Mouse (Mus musculus) G1E-ER4 (cell line): ENCODE measurements around the gene Ajm1. TPM values are rescaled to one million over a fixed set of nuclear protein-coding genes. Genes with fewer than 3 reads are reported as not detected.

ENCODE experiments used
- GATA1 ChIP-seq: IDR thresholded peaks from one replicate; pipeline ENCODE4 v1.8.0; 2012; ENCODE audit warnings: low read length, inconsistent platforms
- polyA plus RNA-seq: library from polyadenylated mRNA; stranded (reverse); fragments of >175 nt; gene quantifications from 2 replicates; pipeline ENCODE4 v1.2.3, GENCODE M21; 2012

The Ajm1 gene
- polyA plus RNA-seq, 1 experiment: 0.13 TPM

DNA sequence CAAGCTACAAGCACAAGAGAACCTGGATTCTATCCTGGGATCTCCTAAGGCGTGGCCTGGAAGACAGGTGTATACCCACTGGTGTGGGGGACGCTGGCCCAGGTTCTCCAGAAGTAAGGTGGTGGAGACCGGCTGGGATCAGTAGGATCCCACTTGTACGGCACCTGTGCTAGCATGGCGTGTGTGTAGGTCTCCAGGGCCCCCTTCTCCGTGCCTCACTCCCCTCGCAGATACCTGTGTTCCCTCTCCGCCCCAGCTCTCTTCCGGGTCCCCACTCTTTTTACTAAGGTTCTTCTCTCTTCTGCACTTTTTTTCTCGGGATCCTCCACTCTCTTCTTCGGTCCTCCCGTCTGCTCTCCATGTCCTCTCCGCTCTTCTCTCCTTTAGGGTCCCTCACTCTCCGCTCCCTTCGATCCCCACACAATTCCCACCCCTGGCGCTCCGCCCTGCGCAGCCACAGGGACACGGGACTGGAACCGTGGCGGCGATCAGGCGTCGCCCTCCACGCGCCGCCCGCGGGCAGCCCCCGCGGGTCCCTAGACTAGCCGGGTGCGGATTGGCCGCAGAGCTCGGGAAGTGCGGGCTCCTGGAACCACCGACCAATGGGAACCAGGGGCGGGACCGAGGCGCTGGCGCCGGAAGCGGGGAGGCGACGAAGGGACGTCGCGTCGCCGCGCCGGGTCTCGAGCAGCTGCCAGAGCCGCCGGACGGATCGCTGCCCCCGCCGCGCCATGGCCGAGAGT lies 24.2 kb downstream of the Ajm1 start, which contains the start of gene Edf1:
Gene Edf1 (plus strand): TSS at position 627 of the 743 bp plus-strand sequence.
- TF ChIP-seq GATA1: no peak

DNA sequence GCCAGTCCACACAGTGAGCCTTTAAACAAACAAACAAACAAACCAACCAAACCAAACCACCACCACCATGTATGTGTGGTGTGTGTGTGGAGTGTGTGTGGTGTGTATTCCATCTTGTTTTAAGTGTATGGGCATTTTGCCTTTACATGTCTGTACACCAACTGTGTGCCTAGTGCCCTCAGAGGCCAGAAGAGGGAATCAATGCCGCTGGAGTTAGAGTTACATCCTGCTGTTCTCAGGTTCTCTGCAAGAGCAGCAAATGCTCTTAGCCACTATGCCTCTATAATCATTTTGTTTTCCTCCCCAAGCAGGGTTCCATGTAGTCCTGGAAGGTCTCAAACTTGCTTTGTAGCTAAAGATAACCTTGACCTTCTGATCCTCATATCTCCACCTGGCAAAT lies 25.3 kb downstream of the Ajm1 start:
- TF ChIP-seq GATA1: no peak

DNA sequence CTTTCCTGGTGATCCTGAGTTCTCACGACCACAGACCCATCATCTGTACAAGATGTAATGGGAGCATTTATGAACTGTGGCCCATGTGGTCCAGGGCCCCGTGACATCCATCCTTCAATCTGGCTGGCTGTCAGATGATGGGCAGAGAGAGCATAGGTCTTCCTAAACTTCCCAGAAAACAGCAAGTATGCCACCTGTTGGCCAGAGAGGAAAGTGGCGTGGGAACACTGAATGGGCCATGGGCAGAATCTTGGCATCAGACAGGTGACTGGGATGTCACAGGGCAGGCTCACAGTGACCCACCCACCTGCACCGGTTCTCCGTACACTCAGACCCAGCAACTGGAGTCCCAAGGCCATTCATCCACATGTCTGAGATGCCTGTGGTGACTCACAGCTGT lies 30.4 kb downstream of the Ajm1 start:
- no peak for TF ChIP-seq GATA1

DNA sequence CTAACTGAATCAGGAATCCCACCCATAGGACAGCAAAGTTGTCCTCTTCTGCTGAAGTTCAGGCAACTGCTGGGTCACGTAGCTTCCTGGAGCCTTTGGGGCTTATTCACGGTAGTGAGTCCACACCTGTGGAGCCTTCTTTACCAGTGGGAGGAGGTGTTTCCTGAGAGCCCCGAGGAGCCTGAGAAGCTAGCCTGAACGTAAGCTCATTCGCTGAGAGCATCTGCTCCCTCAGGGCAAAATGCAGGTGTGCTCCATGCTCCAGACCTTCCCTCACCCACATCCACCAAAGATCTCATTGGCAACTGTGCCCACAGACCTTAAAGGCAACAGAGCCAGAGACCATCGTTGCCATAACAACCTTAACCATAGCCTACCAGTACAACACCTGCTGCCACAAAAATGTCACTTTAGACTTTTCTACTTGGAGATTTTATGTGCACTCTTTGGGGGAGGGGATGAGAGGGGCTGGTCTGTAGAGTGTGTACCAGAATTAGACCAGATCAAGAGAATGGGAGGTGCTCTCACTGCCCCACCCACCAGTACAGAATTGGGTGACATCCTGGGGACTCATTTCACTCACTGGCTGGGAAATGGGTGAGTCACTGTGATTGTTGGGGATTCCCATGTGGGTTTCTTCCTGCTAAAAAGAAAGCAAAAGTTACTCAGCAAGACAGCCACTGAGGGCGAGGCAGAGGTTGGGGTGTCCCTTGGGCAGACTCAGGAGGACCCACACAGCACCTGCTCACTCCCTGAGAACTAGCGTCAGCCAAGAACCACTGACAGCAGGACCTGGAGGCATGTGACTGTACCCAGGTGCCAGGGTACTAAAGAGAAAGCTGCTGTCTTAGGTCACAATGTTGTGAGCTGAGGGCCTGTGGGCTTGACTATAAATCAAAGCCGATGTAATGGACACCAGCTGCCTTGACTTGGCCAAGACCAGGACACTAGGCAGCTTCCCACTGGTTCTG lies 32.3 kb downstream of the Ajm1 start:
- no peak for TF ChIP-seq GATA1

DNA sequence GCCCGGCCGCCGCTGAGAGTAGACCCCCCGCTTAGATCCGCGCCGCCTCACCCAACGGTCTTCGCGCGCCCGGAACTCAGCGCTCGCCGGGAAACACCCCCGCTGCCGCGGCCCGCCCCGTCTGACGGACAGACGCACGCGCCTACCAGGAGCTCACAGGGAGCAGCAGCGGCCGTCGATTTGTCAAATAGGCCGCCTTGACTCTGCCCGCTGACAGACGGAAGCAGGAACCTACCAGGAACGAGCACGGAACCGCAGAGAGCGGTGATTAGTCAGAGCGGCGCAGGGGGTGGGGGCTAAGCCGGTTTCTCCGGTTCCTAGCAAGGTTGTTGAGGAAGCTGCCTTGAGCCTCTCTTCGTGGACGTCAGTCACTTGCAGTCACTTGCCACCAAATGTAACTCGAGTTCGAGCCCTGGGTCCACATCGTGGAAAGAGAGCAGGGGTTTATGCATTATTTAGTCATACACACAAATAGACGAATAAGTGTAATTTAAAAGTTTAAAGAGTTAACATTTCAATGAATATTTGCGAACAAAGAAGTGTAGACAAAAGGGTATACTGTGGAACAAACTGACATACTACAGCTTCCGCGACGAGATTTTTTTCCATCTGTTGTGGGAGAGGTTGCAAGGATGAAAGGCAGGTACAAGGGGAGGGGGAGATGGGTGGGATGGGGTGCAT lies 34.6 kb downstream of the Ajm1 start, which contains the start of gene Traf2:
Gene Traf2 (minus strand): TSS at position 130 of the 681 bp plus-strand sequence.
- TF ChIP-seq GATA1: no peak

DNA sequence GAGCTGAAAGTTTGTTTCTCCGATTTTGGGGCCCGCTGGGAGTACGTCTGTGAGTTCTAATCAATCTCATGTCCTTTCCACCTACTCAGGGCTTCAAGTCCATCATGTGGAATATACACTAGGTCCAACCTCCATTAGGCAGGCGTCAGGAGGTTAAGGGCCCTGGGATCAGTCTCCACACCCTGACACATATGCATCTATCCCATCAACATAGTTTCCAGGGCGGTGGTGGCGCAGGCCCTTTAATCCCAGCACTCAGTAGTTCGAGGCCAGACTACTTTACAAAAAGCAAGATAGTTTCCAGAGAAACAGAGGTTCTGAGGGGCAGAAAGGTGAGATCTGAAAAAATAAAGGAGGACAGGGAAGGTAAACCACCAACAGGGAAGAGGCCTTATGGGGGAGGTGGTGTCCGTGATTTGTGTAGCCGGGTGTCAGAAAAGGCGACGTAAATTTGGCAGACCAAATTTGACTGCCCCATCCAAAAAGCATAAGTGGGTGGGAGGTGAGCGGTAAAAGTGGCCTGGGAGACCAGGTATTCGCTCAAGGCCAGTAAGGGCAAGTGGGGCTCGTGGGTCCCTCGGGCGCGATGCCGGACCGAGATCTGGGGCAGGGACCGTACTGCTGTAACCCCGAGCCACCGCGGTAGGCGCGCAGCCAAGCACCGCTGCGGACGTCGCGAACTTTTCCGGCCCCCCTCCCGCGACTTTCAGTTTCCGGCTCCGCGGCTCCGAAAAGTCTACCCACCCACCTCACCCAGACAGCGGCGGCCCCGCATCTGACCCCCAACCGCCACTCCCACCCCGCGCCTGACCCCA lies 35.4 kb downstream of the Ajm1 start:
- TF ChIP-seq GATA1: no peak

DNA sequence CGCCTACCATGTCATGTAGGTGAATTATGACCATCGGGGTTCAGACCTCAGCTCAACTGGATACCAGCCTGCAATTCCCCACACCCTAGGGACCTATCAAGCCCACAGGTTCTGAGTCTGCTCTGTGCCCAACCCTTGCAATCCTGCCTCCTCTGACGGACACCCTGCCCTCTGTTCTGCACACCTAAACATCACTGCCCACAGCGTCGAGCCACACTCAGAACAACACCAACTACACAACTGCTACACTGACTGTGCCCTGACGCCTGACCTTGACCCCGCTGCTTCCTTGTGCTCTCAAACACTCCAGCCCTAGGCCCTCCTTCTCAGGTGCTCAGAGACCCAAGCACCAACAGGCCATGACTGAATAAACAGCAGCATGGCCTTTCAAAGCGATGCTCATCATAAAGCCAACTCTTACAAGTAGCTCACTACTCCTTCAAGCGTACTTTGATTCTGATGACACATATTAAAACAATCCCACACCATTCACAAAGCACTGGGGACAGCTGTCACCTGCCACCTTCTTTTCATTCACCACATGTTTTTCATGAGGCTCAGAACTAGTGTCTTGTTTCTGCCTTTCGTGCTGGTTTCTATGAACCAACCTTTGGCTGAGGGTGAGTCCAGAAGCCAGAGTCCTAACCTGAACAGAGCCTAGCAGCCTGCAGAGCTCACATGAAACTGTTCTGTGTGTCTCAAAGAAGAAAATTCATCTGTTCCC lies 39.8 kb downstream of the Ajm1 start:
- TF ChIP-seq GATA1: no peak

DNA sequence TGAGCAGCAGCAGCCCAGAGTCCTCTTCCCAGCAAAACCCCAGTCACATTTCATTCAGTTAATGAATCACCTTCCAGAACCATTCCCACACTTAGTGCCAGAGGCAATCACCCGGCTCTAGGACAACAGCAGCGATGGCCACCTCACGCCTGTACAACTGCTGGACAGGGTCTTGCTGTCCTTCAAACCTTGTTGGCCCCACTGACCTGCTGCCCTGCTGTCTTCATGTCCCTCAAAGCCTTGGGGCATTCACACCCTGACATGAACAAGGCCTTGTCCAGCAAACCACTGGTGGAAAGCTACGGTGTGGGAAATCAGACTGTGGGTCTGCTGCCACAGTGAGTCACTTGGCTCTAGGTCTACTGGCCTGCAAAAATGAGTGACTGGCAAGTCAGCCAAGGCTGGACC lies 41.0 kb downstream of the Ajm1 start:
- no peak for TF ChIP-seq GATA1

DNA sequence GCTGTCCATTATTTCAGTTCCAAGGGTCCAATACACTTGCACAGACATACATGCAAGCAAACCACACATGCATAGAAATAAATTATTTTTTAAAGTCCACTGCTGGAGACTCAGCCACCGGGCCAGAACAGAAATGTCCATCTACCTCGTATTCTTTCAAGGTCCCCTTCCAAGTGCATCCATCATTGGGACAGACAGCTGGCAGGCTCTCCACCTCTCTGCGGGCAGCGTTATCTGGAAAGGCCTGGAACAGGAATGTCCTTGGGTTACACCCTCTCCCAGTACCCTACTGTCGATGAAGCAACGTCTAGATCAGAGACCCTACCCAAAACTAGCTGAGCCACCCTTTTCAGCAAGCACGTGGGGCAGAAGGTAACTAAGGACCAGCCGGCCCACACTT lies 45.0 kb downstream of the Ajm1 start:
- no peak for TF ChIP-seq GATA1

DNA sequence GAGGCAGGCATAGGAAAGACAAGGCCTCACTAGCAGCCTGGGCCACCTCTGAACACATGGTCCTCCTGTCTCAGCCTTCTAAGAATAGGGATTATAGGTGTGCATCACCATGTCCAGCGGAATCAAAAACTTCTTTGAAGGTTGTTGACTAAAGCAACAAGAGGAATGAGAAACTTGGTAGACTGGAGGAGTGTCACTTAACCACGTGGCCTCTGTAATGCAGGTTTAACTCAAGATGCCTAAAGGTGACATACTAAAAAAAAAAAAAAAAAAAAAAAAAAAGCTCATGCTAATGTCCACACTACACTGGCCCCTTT lies 46.7 kb downstream of the Ajm1 start:
- TF ChIP-seq GATA1: no peak

DNA sequence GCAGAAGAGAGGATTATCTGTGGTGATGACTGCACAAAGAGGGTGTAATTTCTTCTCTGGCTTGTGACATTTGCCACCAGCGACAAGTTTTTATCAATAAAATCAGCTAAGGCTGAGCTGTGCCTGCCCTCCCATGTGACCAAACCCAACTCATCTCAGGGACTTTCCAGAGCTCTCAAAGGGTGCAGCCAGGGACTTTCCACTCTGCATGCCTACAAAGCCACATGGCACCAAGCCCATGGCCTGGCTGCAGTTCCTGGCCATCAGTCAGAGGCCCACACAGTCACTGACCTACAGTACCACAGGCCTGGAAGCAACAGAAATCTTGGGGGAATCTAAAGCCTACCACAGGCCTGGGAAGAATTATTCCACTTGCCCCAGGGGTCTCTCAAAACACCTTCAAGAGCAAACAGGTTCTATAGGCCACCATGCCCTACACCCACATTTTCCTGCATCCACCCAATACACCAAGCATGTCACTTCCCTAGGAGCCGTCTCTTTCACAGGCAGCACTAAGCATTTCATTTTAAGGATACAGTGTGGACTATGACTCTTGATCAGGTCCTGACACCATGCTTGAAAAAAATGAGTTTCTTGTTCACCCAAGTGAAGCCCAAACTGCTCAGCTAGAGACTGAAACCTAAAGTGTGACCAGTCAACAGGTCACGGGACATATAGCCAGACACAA lies 47.2 kb downstream of the Ajm1 start:
- no peak for TF ChIP-seq GATA1

DNA sequence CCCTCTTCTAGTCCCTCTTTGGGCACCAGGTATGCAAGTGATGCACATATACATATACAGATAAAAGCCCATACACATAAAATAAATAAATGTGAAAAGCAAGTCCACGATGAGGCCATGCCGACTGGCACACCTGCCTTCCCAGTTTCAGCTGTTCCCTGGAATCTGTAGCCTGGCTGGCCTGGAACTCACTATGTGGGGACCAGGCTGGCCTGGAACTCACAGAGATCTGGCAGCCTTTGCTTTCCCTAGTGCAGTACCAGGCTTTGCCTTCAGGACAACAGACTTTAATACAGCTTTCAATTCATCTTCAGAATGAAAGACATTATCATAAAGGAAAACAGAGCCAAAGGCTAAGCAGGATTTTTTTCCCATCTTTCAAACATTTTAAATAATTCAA lies 47.9 kb downstream of the Ajm1 start:
- TF ChIP-seq GATA1: no peak

DNA sequence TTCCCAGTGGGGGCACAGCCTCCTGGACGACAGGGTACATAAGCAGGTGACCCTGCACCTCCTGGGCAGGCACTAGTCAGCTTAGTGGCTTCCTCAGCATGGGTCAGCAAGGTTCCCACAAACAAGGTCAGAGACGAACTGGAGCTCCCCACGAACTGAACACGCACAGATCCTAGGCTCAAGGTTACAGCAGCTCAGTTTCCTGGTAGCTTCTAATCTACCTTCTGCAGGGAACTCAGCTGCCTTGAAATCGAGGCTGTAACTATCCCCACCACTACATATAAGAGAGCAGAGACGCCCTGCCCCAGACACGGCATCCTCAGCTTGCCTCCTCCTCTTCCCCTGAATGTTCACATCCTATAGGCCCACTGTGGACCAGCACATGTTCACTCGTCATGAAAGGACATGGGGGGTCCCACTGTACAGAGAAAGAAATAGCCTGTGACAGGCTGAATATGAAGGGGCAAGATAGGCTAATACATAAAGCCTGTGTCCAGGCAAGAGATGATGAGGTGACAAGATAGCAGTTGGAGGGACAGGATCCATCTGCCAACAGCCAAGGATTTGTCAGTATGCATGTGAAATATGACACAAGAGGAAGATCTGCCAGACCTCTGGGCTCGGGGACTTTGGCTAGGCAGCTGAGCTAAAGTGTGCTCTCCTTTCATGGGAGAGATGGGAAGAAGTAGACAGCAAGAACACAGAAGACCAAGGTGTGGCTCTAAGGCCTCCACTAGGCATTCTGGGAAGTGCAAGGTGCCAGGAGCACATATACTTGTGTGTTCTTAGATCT lies 54.9 kb downstream of the Ajm1 start:
- TF ChIP-seq GATA1: no peak

Other genes with a start within 250 kb of the Ajm1 start
- gene Man1b1, start 249.4 kb downstream of the Ajm1 start, polyA plus RNA-seq: 18.5 and 26.0 TPM in 2 replicates
- 5.0 and 7.6 TPM in 2 replicates for gene Dpp7, start 225.4 kb downstream of the Ajm1 start, polyA plus RNA-seq
- 36.3 and 46.3 TPM in 2 replicates for gene Uap1l1, start 216.1 kb downstream of the Ajm1 start, polyA plus RNA-seq
- gene Sapcd2, start 209.4 kb downstream of the Ajm1 start, polyA plus RNA-seq: 139 and 187 TPM in 2 replicates
- not detected in 2 replicates for gene Entpd2, start 185.9 kb downstream of the Ajm1 start, polyA plus RNA-seq
- gene Npdc1, start 182.4 kb downstream of the Ajm1 start, polyA plus RNA-seq: not detected in 2 replicates
- gene Fut7, start 158.5 kb downstream of the Ajm1 start, polyA plus RNA-seq: not detected in 2 replicates
- 9.2 and 9.9 TPM in 2 replicates for gene Abca2, start 153.1 kb downstream of the Ajm1 start, polyA plus RNA-seq
- gene Clic3, start 124.9 kb downstream of the Ajm1 start, polyA plus RNA-seq: not detected in 2 replicates
- 39.7 and 40.3 TPM in 2 replicates for gene Paxx, start 120.7 kb downstream of the Ajm1 start, polyA plus RNA-seq
- gene Ptgds, start 111.7 kb downstream of the Ajm1 start, polyA plus RNA-seq: not detected in 2 replicates
- not detected in 2 replicates for gene Lcn12, start 87.8 kb downstream of the Ajm1 start, polyA plus RNA-seq
- 25.8 and 49.8 TPM in 2 replicates for gene Fbxw5, start 81.0 kb downstream of the Ajm1 start, polyA plus RNA-seq
- 0.08 and 0.18 TPM in 2 replicates for gene C8g, start 80.0 kb downstream of the Ajm1 start, polyA plus RNA-seq
- gene Traf2, start 34.8 kb downstream of the Ajm1 start, polyA plus RNA-seq: 5.5 and 9.3 TPM in 2 replicates
- gene Edf1, start 23.9 kb downstream of the Ajm1 start, polyA plus RNA-seq: 682 and 940 TPM in 2 replicates
- gene Mamdc4, start 6.9 kb downstream of the Ajm1 start, polyA plus RNA-seq: 0.52 and 0.69 TPM in 2 replicates
- gene Phpt1, start 6.5 kb downstream of the Ajm1 start, polyA plus RNA-seq: 3.2 and 4.9 TPM in 2 replicates
- 86.8 and 89.3 TPM in 2 replicates for gene Rabl6, start 26.8 kb upstream of the Ajm1 start, polyA plus RNA-seq
- not detected in 2 replicates for gene Ccdc183, start 35.9 kb upstream of the Ajm1 start, polyA plus RNA-seq
- not detected in 2 replicates for gene Tmem141, start 40.2 kb upstream of the Ajm1 start, polyA plus RNA-seq
- not detected in 2 replicates for gene Fcna, start 46.3 kb upstream of the Ajm1 start, polyA plus RNA-seq
- gene Lcn8, start 71.4 kb upstream of the Ajm1 start, polyA plus RNA-seq: not detected in 2 replicates
- not detected in 2 replicates for gene Lcn5, start 76.2 kb upstream of the Ajm1 start, polyA plus RNA-seq
- not detected in 2 replicates for gene Lcn6, start 95.0 kb upstream of the Ajm1 start, polyA plus RNA-seq
- gene Lcn10, start 101.0 kb upstream of the Ajm1 start, polyA plus RNA-seq: not detected in 2 replicates
- not detected in 2 replicates for gene Obp2a, start 118.3 kb upstream of the Ajm1 start, polyA plus RNA-seq
- gene Bmyc, start 125.0 kb upstream of the Ajm1 start, polyA plus RNA-seq: not detected in 2 replicates
- gene Obp2b, start 155.3 kb upstream of the Ajm1 start, polyA plus RNA-seq: not detected in 2 replicates
- gene Lcn3, start 183.8 kb upstream of the Ajm1 start, polyA plus RNA-seq: not detected in 2 replicates
- gene Lcn11, start 195.3 kb upstream of the Ajm1 start, polyA plus RNA-seq: not detected in 2 replicates
- not detected in 2 replicates for gene Gm13539, start 200.5 kb upstream of the Ajm1 start, polyA plus RNA-seq
- not detected in 2 replicates for gene Glt6d1, start 234.1 kb upstream of the Ajm1 start, polyA plus RNA-seq
- gene Lcn9, start 241.4 kb upstream of the Ajm1 start, polyA plus RNA-seq: not detected in 2 replicates